Mouse (Mus musculus): ENCODE results near the gene Ric8b. TPM values are rescaled to one million over a fixed set of nuclear protein-coding genes. Genes with fewer than 3 reads are reported as not detected.

Gene Ric8b
- total RNA-seq, 2 experiments from 2014 or later, result 33.6 to 42.4 TPM

- no peak for DNase-seq (ENCODE audit: low spot score in 2 of 2)
These were observed 133.3 kb downstream of the Ric8b start for GRCm38 (mm10) chr10:85050668-85051208.

GRCm38 (mm10) chr10:85052451-85052850 is 135.0 kb downstream of the Ric8b start:
- DNase-seq (ENCODE audit: low spot score in 2 of 2), result no peak

- no peak for DNase-seq (ENCODE audit: low spot score in 2 of 2)
These were observed 137.5 kb downstream of the Ric8b start for GRCm38 (mm10) chr10:85054876-85055275.

Other genes with a start within 250 kb of the Ric8b start
- under 1 TPM in 1 of 2 experiments, not detected in 1; 0.16 TPM for gene Rfx4, start 161.6 kb upstream of the Ric8b start, total RNA-seq (2021)
- gene Fhl4, start 184.9 kb downstream of the Ric8b start, total RNA-seq (2021), result under 1 TPM; 0.19 to 0.27 TPM
- gene Tmem263, start 185.0 kb downstream of the Ric8b start, total RNA-seq (2021), result 10 to 100 TPM; 18.2 to 18.8 TPM
- gene Mterf2, start 210.4 kb downstream of the Ric8b start, total RNA-seq (2021), result 1 to 10 TPM; 2.6 to 8.2 TPM